ENCODE assay signal across 8 mouse cellular contexts in genomic region chr2:155774927-155775684, GRCm38 (mm10). TPM values are rescaled to one million over a fixed set of nuclear protein-coding genes. Genes with fewer than 3 reads are reported as not detected.
DNase-seq lines count a peak whose midpoint lies in the region; ATAC-seq and TF ChIP-seq lines count a peak whose summit lies in the region.

Mmp24 (plus strand) TSS chr2:155775342.

- no peaks in the 10 kb centered on the region for H3K9me3 ChIP-seq in heart, embryonic 13.5 days
- 0 out of 2 replicates have a peak, but pooled peaks cover 3% of the 10 kb centered on the region for H3K9me3 ChIP-seq in G1E (replicated peaks)
- H3K9me3 ChIP-seq in forebrain, embryonic 15.5 days: no peaks in the 10 kb centered on the region
- H3K9me3 ChIP-seq in limb, embryonic 14.5 days (ENCODE audit: control insufficient read depth, low read length): no peaks in the 10 kb centered on the region
- H3K9me3 ChIP-seq in stomach, embryonic 14.5 days (ENCODE audit: control insufficient read depth, low read depth, low read length): no peaks in the 10 kb centered on the region

- no peaks in the 10 kb centered on the region for H3K36me3 ChIP-seq in heart, embryonic 13.5 days
- H3K36me3 ChIP-seq in heart, adult 2 months (ENCODE audit: control insufficient read depth, insufficient read depth, low read length): no peaks in the 10 kb centered on the region
- H3K36me3 ChIP-seq in G1E (replicated peaks): no peaks in the 10 kb centered on the region
- H3K36me3 ChIP-seq in forebrain, embryonic 15.5 days: no peaks in the 10 kb centered on the region
- H3K36me3 ChIP-seq in limb, embryonic 14.5 days (ENCODE audit: control insufficient read depth, insufficient read depth, low read length): no peaks in the 10 kb centered on the region
- H3K36me3 ChIP-seq in stomach, embryonic 14.5 days (ENCODE audit: control insufficient read depth, insufficient read depth, low read length): no peaks in the 10 kb centered on the region

- H3K4me2 ChIP-seq in heart, embryonic 13.5 days: peak within 1 kb of the TSS; percentile 94
- H3K4me2 ChIP-seq in forebrain, embryonic 15.5 days (replicated peaks): peak within 1 kb of the TSS; percentile 62
- H3K4me2 ChIP-seq in limb, embryonic 14.5 days (replicated peaks; ENCODE audit: low read depth, low read length, severe bottlenecking): peak within 1 kb of the TSS; percentile 89
- peak within 1 kb of the TSS; percentile 95 for H3K4me2 ChIP-seq in stomach, embryonic 14.5 days (replicated peaks; ENCODE audit: low read depth, low read length)

- no peak for TF ChIP-seq EP300 in heart, adult 2 months (IDR thresholded peaks at IDR 0.05; ENCODE audit: insufficient read depth, low read depth, low read length)

- H3K79me2 ChIP-seq in heart, adult 2 months (replicated peaks; ENCODE audit: control insufficient read depth, insufficient read depth, low read length): no peaks in the 10 kb centered on the region

- intact Hi-C loops in heart, adult 2 months (cut with DNase I): no loop called here

- H3K27ac ChIP-seq in heart, embryonic 13.5 days (replicated peaks): no peak within 1 kb of the TSS
- no peak within 1 kb of the TSS for H3K27ac ChIP-seq in heart, adult 2 months
- peak within 1 kb of the TSS; percentile 84 for H3K27ac ChIP-seq in forebrain, embryonic 15.5 days (replicated peaks)
- no peak within 1 kb of the TSS for H3K27ac ChIP-seq in limb, embryonic 14.5 days (replicated peaks; ENCODE audit: low read depth, low read length)
- H3K27ac ChIP-seq in stomach, embryonic 14.5 days (ENCODE audit: low read length): no peak within 1 kb of the TSS

- WGBS in heart, embryonic 13.5 days: 2% methylated on average over 71 of the region's 100 CpGs
- 31% methylated on average over 100 of the region's 100 CpGs for WGBS in heart, adult 2 months
- 1% methylated on average over 66 of the region's 100 CpGs for WGBS in forebrain, embryonic 15.5 days
- 5% methylated on average over 34 of the region's 100 CpGs for WGBS in limb, embryonic 14.5 days
- WGBS in stomach, embryonic 14.5 days: 4% methylated on average over 39 of the region's 100 CpGs

- no peak for TF ChIP-seq CTCF in heart, adult 2 months (IDR thresholded peaks at IDR 0.05)
- no peak for TF ChIP-seq CTCF in G1E (IDR thresholded peaks at IDR 0.05; ENCODE audit: low read depth, low read length)

- peaks cover 78% of the 10 kb centered on the region for H3K27me3 ChIP-seq in heart, embryonic 13.5 days (replicated peaks)
- H3K27me3 ChIP-seq in heart, adult 2 months (ENCODE audit: control insufficient read depth, insufficient read depth, low read length): peaks cover 11% of the 10 kb centered on the region
- H3K27me3 ChIP-seq in G1E (ENCODE audit: insufficient read depth, low read length): peaks cover 39% of the 10 kb centered on the region
- H3K27me3 ChIP-seq in forebrain, embryonic 15.5 days: peaks cover 7% of the 10 kb centered on the region; the same call in 1 of the 2 replicates
- peaks cover 43% of the 10 kb centered on the region for H3K27me3 ChIP-seq in limb, embryonic 14.5 days (ENCODE audit: control insufficient read depth, insufficient read depth, low read length)
- H3K27me3 ChIP-seq in stomach, embryonic 14.5 days (ENCODE audit: control insufficient read depth, insufficient read depth, low read length): peaks cover 16% of the 10 kb centered on the region; the same call in 1 of the 2 replicates

- no peak for ATAC-seq in heart, embryonic 13.5 days (ENCODE audit: extremely low read depth, insufficient number of reproducible peaks, low FRiP score, low TSS enrichment)
- no peak for ATAC-seq in G1E (ENCODE audit: extremely low read depth, insufficient number of reproducible peaks, low FRiP score, poor library complexity, severe bottlenecking)
- no peak for ATAC-seq in forebrain, embryonic 15.5 days (replicated peaks)
- ATAC-seq in limb, embryonic 14.5 days (ENCODE audit: low FRiP score, low read depth): no peak
- ATAC-seq in stomach, embryonic 14.5 days (ENCODE audit: insufficient number of reproducible peaks, insufficient read depth, low FRiP score, low read depth): no peak
- no peak for ATAC-seq in monocyte, adult 5-6 weeks (replicated peaks; ENCODE audit: insufficient number of reproducible peaks, low FRiP score, low TSS enrichment, poor library complexity, severe bottlenecking)

- no peak for DNase-seq in heart, adult 2 months
- DNase-seq in G1E (ENCODE audit: low spot score): peak; percentile 19
- DNase-seq in limb, embryonic 14.5 days (ENCODE audit: low spot score): no peak
- DNase-seq in thymus, postnatal 4 days: no peak

- no peak for TF ChIP-seq POLR2A in heart, adult 2 months (IDR thresholded peaks at IDR 0.05; ENCODE audit: insufficient read depth, low read depth, low read length)
- TF ChIP-seq POLR2A in limb, embryonic 14.5 days (IDR thresholded peaks at IDR 0.05; ENCODE audit: borderline replicate concordance, extremely low read depth, insufficient read depth, insufficient read length): no peak

- peaks cover 9% of the 10 kb centered on the region for H3K4me1 ChIP-seq in heart, embryonic 13.5 days
- H3K4me1 ChIP-seq in heart, adult 2 months (ENCODE audit: control insufficient read depth, insufficient read depth, low read length): no peaks in the 10 kb centered on the region
- peaks cover 7% of the 10 kb centered on the region for H3K4me1 ChIP-seq in G1E (ENCODE audit: insufficient read depth, low read depth, low read length)
- H3K4me1 ChIP-seq in forebrain, embryonic 15.5 days: peaks cover 32% of the 10 kb centered on the region
- H3K4me1 ChIP-seq in limb, embryonic 14.5 days (ENCODE audit: control insufficient read depth, insufficient read depth, low read length): 0 out of 2 replicates have a peak, but pooled peaks cover 3% of the 10 kb centered on the region
- 0 out of 2 replicates have a peak, but pooled peaks cover 7% of the 10 kb centered on the region for H3K4me1 ChIP-seq in stomach, embryonic 14.5 days (ENCODE audit: control insufficient read depth, insufficient read depth, low read length)

- H3K9ac ChIP-seq in heart, embryonic 13.5 days: 0 out of 2 replicates have a peak within 1 kb of the TSS, but pooled peaks have one; percentile 50
- no peak within 1 kb of the TSS for H3K9ac ChIP-seq in heart, adult 2 months (ENCODE audit: low read depth, low read length)
- peak within 1 kb of the TSS; percentile 91 for H3K9ac ChIP-seq in forebrain, embryonic 15.5 days (replicated peaks)
- no peak within 1 kb of the TSS for H3K9ac ChIP-seq in limb, embryonic 14.5 days (ENCODE audit: low read depth, low read length, severe bottlenecking)
- H3K9ac ChIP-seq in stomach, embryonic 14.5 days (replicated peaks; ENCODE audit: low read depth, low read length): no peak within 1 kb of the TSS; the same call in 1 of the 2 replicates

- peak within 1 kb of the TSS; percentile 63 for H3K4me3 ChIP-seq in heart, embryonic 13.5 days
- no peak within 1 kb of the TSS for H3K4me3 ChIP-seq in heart, adult 2 months
- peak within 1 kb of the TSS; percentile 49; the same call in 1 of the 2 replicates for H3K4me3 ChIP-seq in G1E (ENCODE audit: low read depth, low read length)
- H3K4me3 ChIP-seq in forebrain, embryonic 15.5 days: peak within 1 kb of the TSS; percentile 90
- H3K4me3 ChIP-seq in limb, embryonic 14.5 days (replicated peaks; ENCODE audit: low read length): peak within 1 kb of the TSS; percentile 38
- H3K4me3 ChIP-seq in stomach, embryonic 14.5 days (ENCODE audit: low read depth, low read length): peak within 1 kb of the TSS; percentile 31

RNA-seq across cellular contexts. Expression of gene Mmp24, which starts in this region (rescaled TPM):
- 0.04 TPM in 1 of 2 replicates, not detected in the other for polyA plus RNA-seq in heart, embryonic 13.5 days (2015; fragmentation: Nextera tagmentation; extraction: Ambion mirVana)
- total RNA-seq in heart, adult 2 months (2021): not detected
- polyA plus RNA-seq in heart, adult 2 months (2012; rRNA removed): 0.06 TPM in 1 of 2 replicates, not detected in the other
- total RNA-seq in G1E (2014; fragmentation: Nextera tagmentation) (not detected in 2 replicates), G1E (2017) (0.05 and 0.12 TPM in 2 replicates)
- not detected in 2 replicates for polyA plus RNA-seq in G1E (2012)
- polyA plus RNA-seq in forebrain, embryonic 15.5 days (2015; fragmentation: Nextera tagmentation; extraction: Ambion mirVana): 13.1 TPM in 2 replicates
- polyA plus RNA-seq in limb, embryonic 14.5 days (2012; rRNA removed): 0.30 and 0.44 TPM in 2 replicates
- 0.04 and 0.07 TPM in 2 replicates for polyA plus RNA-seq in limb, embryonic 14.5 days (2014; fragmentation: Nextera tagmentation; extraction: Ambion mirVana)
- 0.25 and 0.51 TPM in 2 replicates for polyA plus RNA-seq in stomach, embryonic 14.5 days (2014; fragmentation: Nextera tagmentation; extraction: Ambion mirVana)
- 0.10 TPM in 1 of 3 replicates, not detected in the others for total RNA-seq in monocyte, adult 5-6 weeks (2017)

Comparison
In these comparisons a context has a peak if more than half of its experiments do, and no peak if none do; other contexts are left out.
1. H3K9ac ChIP-seq: peak in heart, embryonic 13.5 days (single experiment) and forebrain, embryonic 15.5 days (single experiment); none in heart, adult 2 months (single experiment), limb, embryonic 14.5 days (single experiment) and stomach, embryonic 14.5 days (single experiment).
2. Peak in DNase-seq and H3K4me3 ChIP-seq in G1E; RNA of the gene not detected or under 1 TPM.
3. Peak in every context shown above with its lines, with median percentiles within 50 percentile points of each other: H3K4me2 ChIP-seq.